Mouse (Mus musculus) C2C12 (cell line): ENCODE measurements around the gene Rgp1. TPM values are rescaled to one million over a fixed set of nuclear protein-coding genes. Genes with fewer than 3 reads are reported as not detected.

ENCODE experiments used
- H3K27me3 ChIP-seq: one replicate; pipeline ENCODE4 v1.6.1; 2011; ENCODE audit not compliant: control insufficient read depth, insufficient read depth, insufficient read length
- H3K36me3 ChIP-seq: one replicate; pipeline ENCODE4 v1.6.1; 2011; ENCODE audit not compliant: control insufficient read depth, insufficient read depth
- H3K4me3 ChIP-seq: one replicate; pipeline ENCODE4 v1.5.1; 2011; ENCODE audit warnings: mild to moderate bottlenecking, control low read depth; ENCODE audit not compliant: poor library complexity, insufficient read depth, severe bottlenecking
- H3K79me2 ChIP-seq: one replicate; pipeline ENCODE4 v1.6.1; 2011; ENCODE audit not compliant: control insufficient read depth, insufficient read depth
- H3K79me3 ChIP-seq: one replicate; pipeline ENCODE4 v1.6.1; 2011; ENCODE audit warnings: low read depth, control low read depth
- H3ac ChIP-seq: one replicate; pipeline ENCODE3; 2011; ENCODE audit warnings: low read depth; ENCODE audit not compliant: control insufficient read depth, insufficient read length
- CEBPB ChIP-seq: IDR thresholded peaks from one replicate; pipeline ENCODE4 v1.6.1; 2011; ENCODE audit warnings: low read depth, mild to moderate bottlenecking, control low read depth, moderate library complexity
- CTCF ChIP-seq: IDR thresholded peaks from one replicate; pipeline ENCODE4 v1.5.1; 2011; ENCODE audit not compliant: control insufficient read depth, insufficient read depth, insufficient read length
- FOSL1 ChIP-seq: IDR thresholded peaks from one replicate; pipeline ENCODE4 v1.8.0; 2011; ENCODE audit warnings: mild to moderate bottlenecking, low read length; ENCODE audit not compliant: poor library complexity, insufficient read depth, severe bottlenecking
- MAX ChIP-seq: IDR thresholded peaks from one replicate; pipeline ENCODE4 v1.6.1; 2011; ENCODE audit warnings: mild to moderate bottlenecking, control low read depth
- MYOD1 ChIP-seq: IDR thresholded peaks from one replicate; pipeline ENCODE4 v1.6.1; 2011; ENCODE audit warnings: low read depth; ENCODE audit not compliant: control insufficient read depth, insufficient read length
- MYOG ChIP-seq: IDR thresholded peaks from one replicate; pipeline ENCODE4 v1.6.1; 2011; ENCODE audit not compliant: control insufficient read depth, insufficient read length; ENCODE audit errors: extremely low read depth
- USF1 ChIP-seq: IDR thresholded peaks from one replicate; pipeline ENCODE4 v1.6.1; 2011; ENCODE audit warnings: low read depth, mild to moderate bottlenecking, control low read depth, moderate library complexity
- polyA plus RNA-seq: library from polyadenylated mRNA; unstranded; fragments of >200 nt; fragmentation: generic; extraction: Trizol; gene quantifications from one replicate; pipeline ENCODE4 v1.2.1, GENCODE M21; 2012; ENCODE audit warnings: missing spikeins

Gene Rgp1
- polyA plus RNA-seq, 1 experiment, result 22.6 TPM

- peaks cover 62% of the 10 kb centered on the region for H3K79me2 ChIP-seq
- peaks cover 49% of the 10 kb centered on the region for H3K79me3 ChIP-seq
- H3K36me3 ChIP-seq, result peaks cover 64% of the 10 kb centered on the region
- H3ac ChIP-seq, result no peak overlapping the region
- no peaks in the 10 kb centered on the region for H3K27me3 ChIP-seq
- H3K4me3 ChIP-seq, result no peak overlapping the region
- no peak for TF ChIP-seq CEBPB
- TF ChIP-seq MAX, result no peak
- TF ChIP-seq FOSL1, result no peak
- no peak for TF ChIP-seq CTCF
- TF ChIP-seq MYOG, result no peak
- TF ChIP-seq MYOD1, result no peak
- no peak for TF ChIP-seq USF1
Measured at GRCm38 (mm10) chr4:43555926-43556325, 22.6 kb upstream of the Rgp1 start.

GRCm38 (mm10) chr4:43558028-43558630, 20.4 kb upstream of the Rgp1 start:
- H3K36me3 ChIP-seq, result peaks cover 42% of the 10 kb centered on the region
- H3K79me3 ChIP-seq, result peaks cover 60% of the 10 kb centered on the region
- no peaks in the 10 kb centered on the region for H3K27me3 ChIP-seq

GRCm38 (mm10) chr4:43558631-43559356, 19.7 kb upstream of the Rgp1 start:
- TF ChIP-seq USF1 (no peak), MYOD1 (no peak), MAX (peak; percentile 18)
- peaks cover 36% of the 10 kb centered on the region for H3K36me3 ChIP-seq
- peak overlapping the region; percentile 83 for H3ac ChIP-seq
- H3K79me3 ChIP-seq, result peaks cover 64% of the 10 kb centered on the region
- peak overlapping the region; percentile 86 for H3K4me3 ChIP-seq
- no peaks in the 10 kb centered on the region for H3K27me3 ChIP-seq
- peaks cover 86% of the 10 kb centered on the region for H3K79me2 ChIP-seq

More at GRCm38 (mm10) chr4:43558028-43558630, 20.4 kb upstream of the Rgp1 start:
- TF ChIP-seq FOSL1 (no peak), MAX (no peak), CEBPB (peak; percentile 64), CTCF (no peak), MYOD1 (no peak), USF1 (no peak), MYOG (no peak)
- H3K4me3 ChIP-seq, result peak overlapping the region; percentile 86
- H3K79me2 ChIP-seq, result peaks cover 80% of the 10 kb centered on the region
- H3ac ChIP-seq, result peak overlapping the region; percentile 48

- H3K4me3 ChIP-seq, result peak overlapping the region; percentile 86
- peaks cover 28% of the 10 kb centered on the region for H3K36me3 ChIP-seq
- peaks cover 87% of the 10 kb centered on the region for H3K79me2 ChIP-seq
- no peak for TF ChIP-seq FOSL1
- no peak for TF ChIP-seq CTCF
- peak; percentile 78 for TF ChIP-seq MYOD1
- peak; percentile 88 for TF ChIP-seq CEBPB
- no peak for TF ChIP-seq USF1
- no peak for TF ChIP-seq MAX
- H3K27me3 ChIP-seq, result no peaks in the 10 kb centered on the region
- H3K79me3 ChIP-seq, result peaks cover 59% of the 10 kb centered on the region
- H3ac ChIP-seq, result peak overlapping the region; percentile 86
Measured at GRCm38 (mm10) chr4:43559519-43560242, 18.8 kb upstream of the Rgp1 start.

GRCm38 (mm10) chr4:43560243-43560611, 18.3 kb upstream of the Rgp1 start:
- H3K79me3 ChIP-seq, result peaks cover 58% of the 10 kb centered on the region
- no peaks in the 10 kb centered on the region for H3K27me3 ChIP-seq
- peaks cover 28% of the 10 kb centered on the region for H3K36me3 ChIP-seq
- H3ac ChIP-seq, result peak overlapping the region; percentile 27
- TF ChIP-seq MYOG (no peak), MAX (peak; percentile 30), CTCF (no peak), MYOD1 (no peak), CEBPB (no peak), FOSL1 (no peak)
- H3K4me3 ChIP-seq, result peak overlapping the region; percentile 86
- peaks cover 81% of the 10 kb centered on the region for H3K79me2 ChIP-seq
